Comparison of ENCODE assay signal across 7 mouse cellular contexts in the genomic region with DNA sequence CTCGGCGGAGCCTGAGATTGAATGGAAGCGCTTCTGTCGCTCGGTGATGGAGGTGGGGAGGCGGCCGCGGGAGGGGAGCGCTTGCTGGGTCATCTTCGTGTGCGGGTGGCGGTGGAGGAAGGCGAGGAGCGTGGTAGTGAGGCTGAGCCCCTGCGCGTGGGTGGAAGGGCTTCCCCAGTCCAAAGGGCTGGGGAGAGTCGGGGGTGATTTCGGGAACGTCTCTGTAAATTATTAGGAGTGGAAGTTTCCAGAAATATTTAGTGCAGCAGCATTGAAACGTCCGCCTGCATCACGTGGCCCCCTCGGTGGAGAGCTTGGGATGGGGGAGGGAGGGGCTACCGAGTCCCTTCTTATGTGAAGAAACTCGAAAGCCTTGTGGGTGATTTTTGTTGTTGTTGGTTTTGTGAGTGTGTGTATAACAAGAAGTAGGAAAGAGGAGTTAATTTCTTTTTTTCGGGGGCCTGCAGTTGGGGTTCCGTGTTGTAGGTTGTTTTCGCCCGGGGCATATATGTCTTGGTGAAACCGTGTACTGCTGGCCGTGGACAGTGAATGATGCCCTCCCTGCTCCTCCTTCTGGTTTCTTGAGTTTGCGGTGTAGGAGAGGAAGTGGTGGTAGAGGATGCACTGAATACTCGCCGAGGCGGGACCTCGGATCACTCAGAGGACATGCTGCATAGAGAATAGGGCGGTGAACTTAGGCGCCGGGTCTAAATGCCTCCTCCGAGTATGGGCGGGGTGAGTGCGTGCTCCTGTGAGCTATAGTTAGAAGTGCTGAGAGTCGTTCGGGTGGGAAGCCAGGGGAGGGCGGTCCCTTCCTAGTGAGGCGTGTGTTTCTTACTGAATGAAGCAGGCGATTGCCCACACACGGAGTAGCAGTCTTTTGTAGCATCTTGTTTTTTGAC. TPM values are rescaled to one million over a fixed set of nuclear protein-coding genes. Genes with fewer than 3 reads are reported as not detected.
DNase-seq lines count a peak whose midpoint lies in the region; ATAC-seq lines count a peak whose summit lies in the region.

No protein-coding gene starts in this region.

- H3K9ac ChIP-seq in embryonic facial prominence, embryonic 11.5 days (replicated peaks; ENCODE audit: low read length) = peak overlapping the region; percentile 100
- H3K9ac ChIP-seq in limb, embryonic 11.5 days (ENCODE audit: low read length) = peak overlapping the region; percentile 100
- H3K9ac ChIP-seq in midbrain, embryonic 13.5 days (replicated peaks) = peak overlapping the region; percentile 93

- peak; percentile 82 for DNase-seq in adrenal gland, postnatal 10 days
- DNase-seq in embryonic facial prominence, embryonic 11.5 days (ENCODE audit: low spot score) = peak; percentile 81
- peak; percentile 99 for DNase-seq in heart, adult 11 months
- DNase-seq in kidney, adult 18-20 months = peak; percentile 76
- peak; percentile 78 for DNase-seq in limb, embryonic 11.5 days (ENCODE audit: low spot score)
- peak; percentile 75 for DNase-seq in spleen, adult 12 weeks (ENCODE audit: low spot score)

- WGBS in embryonic facial prominence, embryonic 11.5 days = 0% methylated on average over 48 of the region's 48 CpGs
- 0% methylated on average over 48 of the region's 48 CpGs for WGBS in limb, embryonic 11.5 days
- under 1% methylated on average over 48 of the region's 48 CpGs for WGBS in midbrain, embryonic 13.5 days

- no peaks in the 10 kb centered on the region for H3K27me3 ChIP-seq in embryonic facial prominence, embryonic 11.5 days (ENCODE audit: control insufficient read depth, insufficient read depth, low read length)
- H3K27me3 ChIP-seq in limb, embryonic 11.5 days (ENCODE audit: control insufficient read depth, insufficient read depth, low read length) = no peaks in the 10 kb centered on the region
- no peaks in the 10 kb centered on the region for H3K27me3 ChIP-seq in midbrain, embryonic 13.5 days

- peak overlapping the region; percentile 73 for H3K4me2 ChIP-seq in embryonic facial prominence, embryonic 11.5 days (ENCODE audit: low read depth, low read length)
- H3K4me2 ChIP-seq in limb, embryonic 11.5 days (ENCODE audit: low read depth, severe bottlenecking) = peak overlapping the region; percentile 68
- peak overlapping the region; percentile 92 for H3K4me2 ChIP-seq in midbrain, embryonic 13.5 days (replicated peaks)

- no peak for ATAC-seq in embryonic facial prominence, embryonic 11.5 days (replicated peaks; ENCODE audit: insufficient number of reproducible peaks, low FRiP score, low TSS enrichment, low read depth)
- no peak for ATAC-seq in limb, embryonic 11.5 days (ENCODE audit: insufficient number of reproducible peaks, low FRiP score, low TSS enrichment, low read depth)
- ATAC-seq in midbrain, embryonic 13.5 days = no peak

- H3K36me3 ChIP-seq in embryonic facial prominence, embryonic 11.5 days (replicated peaks; ENCODE audit: control insufficient read depth, insufficient read depth, low read depth, low read length) = no peaks in the 10 kb centered on the region
- no peaks in the 10 kb centered on the region for H3K36me3 ChIP-seq in limb, embryonic 11.5 days (ENCODE audit: control insufficient read depth, insufficient read depth, low read length)
- H3K36me3 ChIP-seq in midbrain, embryonic 13.5 days = peaks cover 1% of the 10 kb centered on the region

- H3K27ac ChIP-seq in embryonic facial prominence, embryonic 11.5 days (replicated peaks; ENCODE audit: low read depth, low read length) = peak overlapping the region; percentile 100
- H3K27ac ChIP-seq in limb, embryonic 11.5 days (replicated peaks; ENCODE audit: low read depth, low read length) = peak overlapping the region; percentile 100
- H3K27ac ChIP-seq in midbrain, embryonic 13.5 days = peak overlapping the region; percentile 99

- H3K9me3 ChIP-seq in embryonic facial prominence, embryonic 11.5 days (replicated peaks; ENCODE audit: control insufficient read depth, low read length) = no peaks in the 10 kb centered on the region
- no peaks in the 10 kb centered on the region for H3K9me3 ChIP-seq in limb, embryonic 11.5 days (ENCODE audit: control insufficient read depth, low read length)
- no peaks in the 10 kb centered on the region for H3K9me3 ChIP-seq in midbrain, embryonic 13.5 days

- no peaks in the 10 kb centered on the region for H3K4me1 ChIP-seq in embryonic facial prominence, embryonic 11.5 days (ENCODE audit: control insufficient read depth, insufficient read depth, low read length)
- H3K4me1 ChIP-seq in limb, embryonic 11.5 days (ENCODE audit: control insufficient read depth, insufficient read depth, low read length) = no peaks in the 10 kb centered on the region
- peaks cover 25% of the 10 kb centered on the region for H3K4me1 ChIP-seq in midbrain, embryonic 13.5 days (replicated peaks)

- peak overlapping the region; percentile 99 for H3K4me3 ChIP-seq in embryonic facial prominence, embryonic 11.5 days (ENCODE audit: low read depth, low read length)
- H3K4me3 ChIP-seq in limb, embryonic 11.5 days (ENCODE audit: low read depth, low read length) = peak overlapping the region; percentile 95
- peak overlapping the region; percentile 92 for H3K4me3 ChIP-seq in midbrain, embryonic 13.5 days (replicated peaks)

RNA-seq across cellular contexts. Expression of a gene that starts 1.2 kb away (rescaled TPM):
- total RNA-seq in adrenal gland, postnatal 10 days (2021) = 10 to 100 TPM; 61.9 to 70.0 TPM
- polyA plus RNA-seq in embryonic facial prominence, embryonic 11.5 days (2014; fragmentation: Nextera tagmentation; extraction: Ambion mirVana) = 181 and 214 TPM in 2 replicates
- polyA plus RNA-seq in limb, embryonic 11.5 days (2014; fragmentation: Nextera tagmentation; extraction: Ambion mirVana) = 179 and 195 TPM in 2 replicates
- polyA plus RNA-seq in midbrain, embryonic 13.5 days (2015; fragmentation: Nextera tagmentation; extraction: Ambion mirVana) = 86.6 and 89.4 TPM in 2 replicates

RNA-seq across cellular contexts. Expression of a gene that starts 49.6 kb away (rescaled TPM):
- 10 to 100 TPM; 48.2 to 63.2 TPM for total RNA-seq in adrenal gland, postnatal 10 days (2021)
- polyA plus RNA-seq in embryonic facial prominence, embryonic 11.5 days (2014; fragmentation: Nextera tagmentation; extraction: Ambion mirVana) = 37.7 and 40.4 TPM in 2 replicates
- 35.9 and 36.9 TPM in 2 replicates for polyA plus RNA-seq in limb, embryonic 11.5 days (2014; fragmentation: Nextera tagmentation; extraction: Ambion mirVana)
- polyA plus RNA-seq in midbrain, embryonic 13.5 days (2015; fragmentation: Nextera tagmentation; extraction: Ambion mirVana) = 31.3 and 36.2 TPM in 2 replicates
